Mouse (Mus musculus) thymus, adult 2 months (tissue): ENCODE results near the gene Phb. TPM values are rescaled to one million over a fixed set of nuclear protein-coding genes. Genes with fewer than 3 reads are reported as not detected.

ENCODE experiments used
- DNase-seq: peaks from one replicate; pipeline ENCODE4 v3.0.0; 2021
- H3K27ac ChIP-seq: fragments of 200-500 bp; 2 replicates; pipeline ENCODE4 v1.5.1; 2012; ENCODE audit warnings: low read length, control low read depth; ENCODE audit not compliant: control insufficient read depth, insufficient read depth
- H3K27me3 ChIP-seq: fragments of 200-500 bp; 2 replicates; pipeline ENCODE4 v1.6.1; 2012; ENCODE audit warnings: mild to moderate bottlenecking, low read length, moderate library complexity, mixed read lengths; ENCODE audit not compliant: control insufficient read depth, insufficient read depth
- H3K36me3 ChIP-seq: fragments of 200-500 bp; 2 replicates; pipeline ENCODE4 v1.6.1; 2012; ENCODE audit warnings: mild to moderate bottlenecking, low read length, moderate library complexity; ENCODE audit not compliant: control insufficient read depth, insufficient read depth
- H3K4me1 ChIP-seq: fragments of 200-500 bp; replicated peaks from 2 replicates; pipeline ENCODE4 v1.6.1; 2012; ENCODE audit warnings: low read length; ENCODE audit not compliant: control insufficient read depth, insufficient read depth
- H3K4me3 ChIP-seq: fragments of 200-500 bp; 2 replicates; pipeline ENCODE4 v1.5.1; 2012; ENCODE audit warnings: mild to moderate bottlenecking, low read length, control low read depth, moderate library complexity; ENCODE audit not compliant: control insufficient read depth, insufficient read depth
- CTCF ChIP-seq: fragments of 200-500 bp; IDR thresholded peaks from 2 replicates; pipeline ENCODE4 v1.5.1; 2012; ENCODE audit warnings: mild to moderate bottlenecking, control low read depth, low read length, moderate library complexity, borderline replicate concordance; ENCODE audit not compliant: control insufficient read depth, poor library complexity, insufficient read depth; ENCODE audit errors: extremely low read depth
- POLR2A ChIP-seq: fragments of 200-500 bp; IDR thresholded peaks from 2 replicates; pipeline ENCODE4 v1.6.1; 2012; ENCODE audit warnings: mild to moderate bottlenecking, low read length, control low read depth, moderate library complexity; ENCODE audit not compliant: control insufficient read depth, poor library complexity, insufficient read depth; ENCODE audit errors: extremely low read depth
- WGBS: fragments of 180-500 bp; shearing (Covaris S2); methylation state at CpG from one replicate; pipeline ENCODE4 v1.1.7; 2018; 5-methylcytosine and 5-hydroxymethylcytosine counted together
- polyA plus RNA-seq: library from polyadenylated mRNA; depleted of rRNA; stranded (reverse); fragments of >200 nt; gene quantifications from 2 replicates; pipeline ENCODE4 v1.2.3, GENCODE M21; 2012

Gene Phb
- polyA plus RNA-seq, 1 experiment = 103 TPM

DNA sequence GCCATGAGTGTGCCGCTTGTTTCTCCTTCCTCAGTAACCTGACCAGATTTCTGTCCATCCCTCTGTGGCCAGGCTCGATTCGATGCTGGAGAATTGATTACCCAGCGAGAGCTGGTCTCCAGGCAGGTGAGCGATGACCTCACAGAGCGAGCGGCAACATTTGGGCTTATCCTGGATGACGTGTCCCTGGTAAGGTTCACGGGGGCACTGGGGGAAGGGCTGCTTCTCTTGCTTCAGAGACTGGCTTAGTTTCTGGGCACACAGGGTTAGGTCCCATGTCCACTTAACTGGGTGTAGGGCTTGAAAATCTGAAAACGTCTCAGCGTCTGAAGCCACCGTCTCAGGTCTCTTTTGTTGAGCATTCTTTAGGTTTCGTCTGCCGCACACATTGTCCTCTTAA, 8.7 kb downstream of the Phb start:
- Histone ChIP-seq H3K36me3 (peaks cover 19% of the 10 kb centered on the region; the same call in 1 of the 2 replicates), H3K4me3 (no peak overlapping the region), H3K27ac (no peak overlapping the region), H3K27me3 (no peaks in the 10 kb centered on the region), H3K4me1 (no peaks in the 10 kb centered on the region)
- 97% methylated on average over 14 of the region's 14 CpGs for WGBS
- no peak for TF ChIP-seq POLR2A
- no peak for TF ChIP-seq CTCF
- DNase-seq = no peak

GRCm38 (mm10) chr11:95676307-95676706, 9.6 kb downstream of the Phb start:
- TF ChIP-seq CTCF = peak; percentile 78; the same call in 1 of the 2 replicates
- no peak for TF ChIP-seq POLR2A
- 36% methylated on average over 6 of the region's 6 CpGs for WGBS
- Histone ChIP-seq H3K36me3 (peaks cover 21% of the 10 kb centered on the region; the same call in 1 of the 2 replicates), H3K27ac (no peak overlapping the region), H3K27me3 (no peaks in the 10 kb centered on the region), H3K4me3 (no peak overlapping the region), H3K4me1 (no peaks in the 10 kb centered on the region)
- peak; percentile 85 for DNase-seq

DNA sequence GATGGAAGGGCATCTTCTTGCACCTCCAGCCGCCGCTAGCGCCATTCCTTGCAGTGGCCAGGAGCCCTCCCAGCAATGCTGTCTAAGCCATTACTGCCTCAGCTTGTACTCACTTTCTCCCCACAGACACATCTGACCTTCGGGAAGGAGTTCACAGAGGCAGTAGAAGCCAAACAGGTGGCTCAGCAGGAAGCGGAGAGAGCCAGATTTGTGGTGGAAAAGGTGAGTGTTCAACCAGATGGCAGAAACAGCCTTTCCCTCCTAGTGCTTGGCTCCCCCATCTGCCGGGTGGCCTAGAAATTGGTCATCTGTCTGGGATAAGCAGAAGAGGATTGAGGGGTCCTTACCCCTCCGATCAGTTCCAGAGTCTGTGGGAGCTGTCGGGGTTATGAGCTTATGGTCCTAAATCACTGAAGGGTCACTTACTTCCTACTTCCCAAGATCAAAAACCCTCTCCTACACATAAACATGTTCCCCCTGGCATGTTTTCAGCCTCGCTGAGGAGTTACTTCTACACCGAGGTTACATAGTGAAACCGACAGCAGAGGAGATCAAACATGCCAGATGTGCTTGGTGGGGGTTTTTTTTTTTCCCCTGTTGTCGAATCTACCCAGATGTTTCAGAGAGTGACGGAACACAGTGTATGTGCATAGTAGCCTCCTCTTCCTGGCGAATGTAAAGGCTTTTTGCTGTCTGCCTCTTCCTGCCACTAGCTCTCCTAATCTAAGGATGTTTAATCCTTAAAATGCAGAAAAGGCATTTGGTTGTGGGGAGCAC, 11.4 kb downstream of the Phb start:
- H3K27me3 ChIP-seq = no peaks in the 10 kb centered on the region
- 73% methylated on average over 14 of the region's 14 CpGs for WGBS
- peaks cover 21% of the 10 kb centered on the region; the same call in 1 of the 2 replicates for H3K36me3 ChIP-seq
- H3K27ac ChIP-seq = no peak overlapping the region
- H3K4me1 ChIP-seq = no peaks in the 10 kb centered on the region
- TF ChIP-seq CTCF = no peak
- TF ChIP-seq POLR2A = no peak
- H3K4me3 ChIP-seq = no peak overlapping the region
- no peak for DNase-seq

- no peak for DNase-seq
- Histone ChIP-seq H3K4me3 (no peak overlapping the region), H3K4me1 (no peaks in the 10 kb centered on the region), H3K36me3 (peaks cover 19% of the 10 kb centered on the region; the same call in 1 of the 2 replicates), H3K27me3 (no peaks in the 10 kb centered on the region), H3K27ac (no peak overlapping the region)
- 89% methylated on average over 9 of the region's 9 CpGs for whole genome bisulfite sequencing
- TF ChIP-seq CTCF (no peak), POLR2A (no peak)
Observed at GRCm38 (mm10) chr11:95681995-95682601, 15.3 kb downstream of the Phb start.

- Histone ChIP-seq H3K4me1 (0 out of 2 replicates have a peak, but pooled peaks cover under 1% of the 10 kb centered on the region), H3K27ac (no peak overlapping the region), H3K36me3 (peaks cover 17% of the 10 kb centered on the region; the same call in 1 of the 2 replicates), H3K27me3 (no peaks in the 10 kb centered on the region), H3K4me3 (no peak overlapping the region)
- no peak for DNase-seq
- WGBS = 99% methylated on average over 3 of the region's 3 CpGs
- no peak for TF ChIP-seq POLR2A
- no peak for TF ChIP-seq CTCF
Observed at GRCm38 (mm10) chr11:95682946-95683345, 16.2 kb downstream of the Phb start.

DNA sequence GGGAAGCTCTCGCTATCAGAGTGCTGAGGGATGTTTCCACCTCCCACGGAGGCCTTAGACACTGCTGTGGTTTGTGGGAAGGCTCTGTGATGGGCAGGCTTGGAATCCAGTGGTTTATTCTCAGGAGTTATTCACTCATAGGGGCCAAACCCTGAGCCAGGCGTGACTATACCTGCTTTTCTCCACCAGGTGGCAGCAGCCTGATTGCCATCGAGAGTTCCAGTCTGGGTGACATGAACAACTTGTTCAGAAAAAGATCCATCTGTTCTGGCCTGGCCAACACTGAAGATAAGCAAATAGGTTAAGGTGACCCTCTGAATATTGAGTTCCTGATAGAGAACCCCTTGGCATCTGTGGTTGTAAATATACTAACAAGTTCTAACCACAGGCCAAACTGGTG, 19.3 kb downstream of the Phb start:
- Histone ChIP-seq H3K4me3 (no peak overlapping the region), H3K36me3 (no peaks in the 10 kb centered on the region), H3K4me1 (peaks cover 13% of the 10 kb centered on the region), H3K27me3 (no peaks in the 10 kb centered on the region), H3K27ac (no peak overlapping the region)
- 1% methylated on average over 4 of the region's 4 CpGs for WGBS
- TF ChIP-seq POLR2A = no peak
- TF ChIP-seq CTCF = peak; percentile 71; the same call in 1 of the 2 replicates
- peak; percentile 70 for DNase-seq

DNA sequence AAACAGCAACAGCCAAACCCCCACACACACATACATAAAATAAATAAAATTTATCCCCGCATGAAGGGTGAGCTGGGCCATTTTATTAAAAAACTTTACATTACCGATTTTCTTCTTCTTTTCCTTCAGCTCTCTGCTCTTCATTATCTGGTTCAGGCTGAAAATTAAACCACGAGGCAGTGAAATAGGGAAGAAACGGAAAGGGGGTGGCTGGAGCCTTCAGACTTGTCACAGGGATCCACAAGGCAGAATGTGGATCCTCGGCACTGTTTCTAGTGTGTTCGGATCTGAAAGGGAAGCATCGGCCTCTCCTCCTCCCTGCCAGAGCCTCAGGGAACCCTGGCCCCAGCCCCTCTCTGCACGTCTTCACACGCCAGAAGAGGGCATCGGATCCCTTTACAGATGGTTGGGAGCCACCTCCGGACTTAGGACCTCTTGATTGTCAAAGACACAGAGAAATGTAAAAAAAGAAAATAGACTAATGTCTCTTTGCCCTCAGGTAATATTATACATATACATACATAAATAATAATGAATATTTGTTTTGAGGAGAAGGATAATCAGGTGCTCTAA, 20.4 kb downstream of the Phb start:
- Histone ChIP-seq H3K4me3 (no peak overlapping the region), H3K4me1 (peaks cover 18% of the 10 kb centered on the region), H3K27ac (no peak overlapping the region), H3K36me3 (no peaks in the 10 kb centered on the region), H3K27me3 (no peaks in the 10 kb centered on the region)
- no peak for TF ChIP-seq POLR2A
- no peak for TF ChIP-seq CTCF
- DNase-seq = peak; percentile 10
- 51% methylated on average over 11 of the region's 11 CpGs for WGBS
